Mouse (Mus musculus) urinary bladder, postnatal 36 days (tissue): Measurements from ENCODE around the gene Cdk2ap2.

ENCODE experiments used
- DNase-seq, 2 experiments: peaks; one replicate each; pipeline ENCODE4 v3.0.0; 2022; ENCODE audit warnings: low spot score in 2 of 2, mixed read lengths in 1 of 2

Cdk2ap2 gene

GRCm38 (mm10) chr19:4137913-4138312, 40.9 kb downstream of the Cdk2ap2 start:
- DNase-seq: no peak

- DNase-seq: no peak
Observed at GRCm38 (mm10) chr19:4139446-4139845, 42.5 kb downstream of the Cdk2ap2 start, which contains the start of gene Gpr152. Gene Gpr152 (plus strand): TSS chr19:4139787.

- DNase-seq: no peak
Observed at GRCm38 (mm10) chr19:4140147-4140546, 43.2 kb downstream of the Cdk2ap2 start.

- peak in 1 of 2 experiments; percentile 43 for DNase-seq
Observed at GRCm38 (mm10) chr19:4142416-4143173, 45.6 kb downstream of the Cdk2ap2 start.

DNA sequence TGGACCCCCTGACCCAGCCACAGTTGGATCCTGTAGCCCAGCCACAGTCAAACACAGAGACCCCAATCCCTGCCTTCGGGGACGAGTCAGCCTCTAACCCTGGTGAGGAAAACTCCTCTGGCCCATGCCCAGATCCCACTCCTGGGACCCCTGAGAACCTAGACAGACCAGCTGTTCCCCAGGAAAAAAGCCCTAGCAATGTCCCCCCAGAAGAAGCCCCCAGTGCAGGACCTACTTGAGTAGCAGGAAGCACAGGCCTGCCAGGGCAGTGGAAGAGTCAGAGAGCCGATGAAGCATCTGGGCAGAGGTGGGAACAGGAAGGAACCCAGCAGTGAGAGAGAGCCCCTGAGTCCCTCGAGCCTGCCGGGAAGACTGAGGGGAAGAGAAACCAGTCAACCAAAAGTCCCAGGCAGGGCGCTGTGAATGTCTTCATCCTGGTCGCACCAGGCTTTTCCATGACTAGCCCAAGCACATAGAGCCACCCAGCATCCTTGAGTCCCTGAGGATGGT, 46.8 kb downstream of the Cdk2ap2 start, which contains the start of gene Cabp4:
Gene Cabp4 (minus strand): TSS at position 275 of the 510 bp plus-strand sequence.
- DNase-seq: no peak

GRCm38 (mm10) chr19:4144550-4145498, 47.8 kb downstream of the Cdk2ap2 start:
- DNase-seq: peak in 1 of 2 experiments; percentile 54

DNA sequence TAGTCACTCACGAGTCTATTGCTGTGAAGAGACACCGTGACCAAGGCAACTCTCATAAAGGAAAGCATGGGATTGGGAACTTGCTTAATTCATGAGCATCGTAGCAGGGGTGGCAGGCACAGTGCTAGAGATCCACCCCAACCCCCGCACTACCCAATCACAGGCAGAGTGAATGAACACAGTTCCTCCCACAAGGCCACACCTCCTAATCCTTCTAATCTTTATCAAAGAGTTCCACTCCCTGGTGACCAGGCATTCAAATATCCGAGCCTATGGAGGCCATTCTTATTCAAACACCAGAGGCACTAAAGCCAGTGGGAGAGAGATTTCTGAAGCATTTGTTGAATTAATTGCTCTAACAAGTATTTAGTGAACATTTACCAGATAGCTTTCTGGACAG, 49.0 kb downstream of the Cdk2ap2 start:
- no peak for DNase-seq

- no peak for DNase-seq
Observed at GRCm38 (mm10) chr19:4146366-4147021, 49.5 kb downstream of the Cdk2ap2 start.

DNA sequence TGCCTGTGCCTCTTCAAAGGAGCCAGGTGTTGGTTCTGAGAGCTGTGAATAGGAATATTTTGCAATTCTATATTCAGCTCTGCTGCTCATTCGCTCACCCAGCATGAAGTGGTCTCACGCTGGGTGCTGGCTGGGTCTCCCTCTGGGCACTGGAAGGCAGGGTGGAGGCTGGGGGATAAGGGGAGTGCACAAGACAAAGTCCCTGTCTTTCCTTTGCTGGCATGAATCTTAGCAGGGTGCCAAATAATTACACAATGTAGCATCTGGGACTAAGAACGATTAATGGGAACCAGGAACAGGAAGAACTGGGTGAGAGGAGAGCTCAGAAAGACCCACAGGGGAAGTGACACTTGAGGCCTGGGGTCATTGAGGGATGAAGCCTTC, 50.0 kb downstream of the Cdk2ap2 start:
- DNase-seq: no peak

GRCm38 (mm10) chr19:4147782-4148490, 51.0 kb downstream of the Cdk2ap2 start:
- no peak for DNase-seq

- DNase-seq: peak; percentile 98 to 99
Observed at GRCm38 (mm10) chr19:4148491-4148806, 51.5 kb downstream of the Cdk2ap2 start, which contains the start of gene Coro1b. Gene Coro1b (plus strand): TSS chr19:4148619.
